Mouse (Mus musculus) fat pad, adult 2 months (tissue): ENCODE measurements at regions not wholly inside any gene's neighbourhood (a gene's known extent, or its start where the extent isn't known, plus 50 kb on each side); places are given as distances from the start of the nearest gene placed in this dataset.

ENCODE experiments used
- DNase-seq: peaks from one replicate; pipeline ENCODE4 v3.0.0-alpha.2; 2011; ENCODE audit warnings: low read depth, low spot score; ENCODE audit errors: extremely low read depth

- DNase-seq = no peak
Measured at GRCm38 (mm10) chr4:81899961-81900540, 457.4 kb upstream of the Mpdz start.

- no peak for DNase-seq
Measured at GRCm38 (mm10) chr4:81898661-81899060, 456.0 kb upstream of the Mpdz start.

DNA sequence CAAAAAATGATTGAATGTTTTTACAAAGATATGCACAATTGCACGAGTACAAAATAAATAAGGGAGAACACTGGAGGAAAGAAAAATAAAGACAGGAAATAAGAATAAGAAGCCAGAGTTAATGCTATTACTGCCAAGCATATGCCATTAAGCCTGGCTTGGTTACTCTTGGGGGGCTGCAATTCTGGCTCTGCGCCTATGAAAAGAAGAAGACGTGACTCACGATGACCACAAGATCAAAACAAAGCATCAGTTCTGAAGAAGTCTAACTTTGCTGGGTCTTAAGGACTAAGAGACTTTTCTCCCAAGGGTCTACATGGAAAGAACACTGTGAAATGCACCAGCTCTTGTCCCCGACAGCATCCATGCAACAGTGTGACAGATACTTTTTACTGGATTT, 454.8 kb upstream of the Mpdz start:
- DNase-seq = no peak

- no peak for DNase-seq
Measured at GRCm38 (mm10) chr4:81868941-81869340, 426.3 kb upstream of the Mpdz start.

- no peak for DNase-seq
Measured at GRCm38 (mm10) chr4:81841642-81842494, 399.3 kb upstream of the Mpdz start.

DNA sequence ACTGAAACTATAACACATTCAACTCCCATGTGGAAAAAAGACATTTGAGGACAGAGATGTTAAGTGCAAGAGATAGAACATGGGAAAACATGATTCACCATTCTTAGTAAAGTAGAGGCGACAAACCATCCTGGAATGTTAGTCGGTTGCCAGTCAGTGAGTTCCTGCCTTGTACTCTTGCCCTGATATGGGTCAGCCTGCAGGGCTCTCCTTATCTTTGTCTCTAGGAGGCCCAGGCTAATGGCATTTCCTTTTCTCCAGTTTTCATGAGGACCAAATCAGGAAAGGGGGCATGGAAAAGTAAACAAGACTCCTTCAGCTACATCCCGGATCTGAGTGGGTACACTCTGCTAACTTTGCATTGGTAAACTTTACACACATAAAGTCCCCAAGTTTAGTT, 387.4 kb upstream of the Mpdz start:
- DNase-seq = no peak

DNA sequence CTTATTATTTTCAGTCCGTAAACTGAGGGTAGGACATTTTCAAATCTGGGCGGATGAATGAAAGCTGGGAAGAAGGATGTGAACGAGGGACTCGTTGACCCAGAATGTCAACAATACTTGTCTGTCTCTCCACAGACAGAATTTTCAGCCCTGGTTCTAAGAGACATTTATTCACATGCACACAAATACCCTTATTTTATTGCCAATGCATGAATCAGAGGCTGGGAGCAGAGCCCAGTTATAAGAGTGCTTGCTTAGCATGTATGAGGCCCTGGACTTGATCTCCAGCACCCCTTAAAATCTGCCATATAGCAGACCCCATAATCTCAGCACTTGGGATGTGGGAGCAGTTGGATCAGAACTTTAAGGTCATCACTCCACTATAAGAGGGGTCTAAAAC, 384.8 kb upstream of the Mpdz start:
- DNase-seq = no peak

DNA sequence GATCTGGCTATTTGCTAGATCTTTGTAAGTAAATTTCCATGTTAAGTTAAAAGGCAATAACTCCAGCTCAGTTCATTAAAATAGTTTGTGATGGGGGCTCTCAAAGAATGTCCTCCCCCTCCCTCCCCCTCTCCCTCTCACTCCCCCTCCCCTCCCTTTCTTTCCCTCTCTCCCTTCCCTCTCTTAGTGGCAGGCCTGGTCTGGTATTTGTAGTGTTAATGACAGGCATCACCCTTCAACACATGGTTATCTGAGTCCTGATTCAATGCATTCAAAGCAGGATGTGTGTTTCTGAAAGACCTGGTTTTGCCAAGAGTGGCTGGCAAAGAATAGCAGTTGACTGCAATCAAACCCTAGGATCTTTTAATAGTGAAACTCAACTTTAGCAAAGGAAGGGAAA, 383.4 kb upstream of the Mpdz start:
- no peak for DNase-seq

DNA sequence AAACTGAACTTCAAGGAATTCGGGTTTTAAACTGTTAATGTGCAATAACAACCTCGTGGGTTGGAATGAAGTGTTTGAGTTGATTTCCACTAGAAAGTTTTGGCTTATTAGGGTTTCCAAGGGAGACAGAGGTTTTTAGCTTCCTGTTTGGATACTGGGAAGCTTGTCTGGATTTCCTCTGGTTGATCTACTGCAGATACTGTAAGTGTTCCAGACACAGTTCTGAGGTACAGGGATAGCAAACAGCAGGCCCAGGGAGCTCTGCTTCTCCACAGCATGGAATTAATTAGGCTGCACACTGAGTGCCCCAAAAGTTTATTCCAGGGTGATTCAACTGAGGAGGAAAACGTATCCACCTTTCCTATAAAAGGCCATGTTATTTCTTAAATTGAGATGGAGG, 381.0 kb upstream of the Mpdz start:
- no peak for DNase-seq

DNA sequence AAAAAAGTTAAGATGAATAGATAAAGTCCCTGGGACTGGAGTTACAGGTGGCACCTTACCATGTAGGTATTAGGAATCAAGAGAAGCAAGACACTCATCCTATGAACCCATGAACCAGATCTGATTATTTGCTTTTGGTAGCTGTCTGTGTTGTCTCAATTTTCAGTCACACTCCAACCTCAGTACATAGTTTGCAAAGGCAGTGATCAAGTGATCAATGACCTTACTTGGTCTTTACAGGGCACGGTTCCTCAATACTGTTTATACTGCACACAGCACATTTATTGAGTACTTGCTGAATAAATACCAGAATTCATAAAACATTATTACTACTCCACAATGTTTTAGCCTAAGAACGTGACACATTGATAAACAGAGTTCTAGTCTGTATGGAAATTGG, 346.7 kb upstream of the Mpdz start:
- no peak for DNase-seq

GRCm38 (mm10) chr4:81788636-81789035, 346.0 kb upstream of the Mpdz start:
- no peak for DNase-seq

- DNase-seq = no peak
Measured at GRCm38 (mm10) chr4:81781971-81782370, 339.4 kb upstream of the Mpdz start.

- no peak for DNase-seq
Measured at GRCm38 (mm10) chr4:81766705-81767104, 324.1 kb upstream of the Mpdz start.

GRCm38 (mm10) chr4:81764026-81764867, 321.6 kb upstream of the Mpdz start:
- DNase-seq = peak; percentile 40

- no peak for DNase-seq
Measured at GRCm38 (mm10) chr4:81763311-81764025, 320.9 kb upstream of the Mpdz start.

GRCm38 (mm10) chr4:81762592-81763229, 320.1 kb upstream of the Mpdz start:
- DNase-seq = no peak

- no peak for DNase-seq
Measured at GRCm38 (mm10) chr4:81757905-81758304, 315.3 kb upstream of the Mpdz start.

DNA sequence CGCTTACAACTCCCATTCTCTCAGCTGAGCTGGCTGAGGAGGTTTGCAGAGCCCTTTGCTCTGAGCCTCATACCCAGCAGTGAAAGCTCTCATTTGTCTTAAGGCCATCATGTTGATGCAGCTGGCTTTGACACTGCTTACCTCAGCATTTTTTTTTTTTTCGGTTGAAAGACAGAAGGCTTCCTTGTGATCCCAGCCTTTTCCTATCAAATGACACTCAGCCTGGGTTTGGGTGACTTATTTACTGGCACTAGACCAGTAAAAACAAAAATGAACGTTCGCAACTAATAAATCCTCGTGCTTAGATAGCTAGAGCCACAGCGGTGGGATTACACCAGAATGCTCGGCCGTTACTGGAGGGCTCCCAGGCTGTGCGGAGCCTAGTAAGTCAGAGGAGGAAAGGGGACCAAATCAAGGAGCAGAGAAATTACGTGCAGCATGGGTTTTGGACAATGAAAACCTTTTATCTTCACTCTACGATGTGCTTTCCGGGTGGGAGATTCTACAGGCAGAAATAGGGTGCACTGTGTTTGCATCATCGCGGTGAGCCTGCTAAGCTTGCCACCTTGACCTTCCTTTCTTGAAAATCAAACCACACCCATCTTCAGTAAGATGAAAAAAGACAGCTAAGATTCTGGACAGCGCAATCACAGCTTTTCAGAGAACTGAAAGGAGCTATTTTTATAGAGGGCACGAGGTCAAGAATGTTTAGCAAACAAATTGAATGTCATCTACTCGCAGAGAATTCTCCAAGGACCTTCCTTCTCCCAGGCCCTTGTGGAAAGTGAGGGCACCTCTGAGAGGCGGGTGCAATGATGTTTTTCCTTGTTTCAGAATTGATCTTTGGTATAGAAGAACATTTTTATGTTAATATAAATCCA, 302.3 kb upstream of the Mpdz start:
- no peak for DNase-seq

GRCm38 (mm10) chr4:81743978-81744628, 301.5 kb upstream of the Mpdz start:
- DNase-seq = no peak
